14 mouse cellular contexts compared by ENCODE assay signal in the genomic region with DNA sequence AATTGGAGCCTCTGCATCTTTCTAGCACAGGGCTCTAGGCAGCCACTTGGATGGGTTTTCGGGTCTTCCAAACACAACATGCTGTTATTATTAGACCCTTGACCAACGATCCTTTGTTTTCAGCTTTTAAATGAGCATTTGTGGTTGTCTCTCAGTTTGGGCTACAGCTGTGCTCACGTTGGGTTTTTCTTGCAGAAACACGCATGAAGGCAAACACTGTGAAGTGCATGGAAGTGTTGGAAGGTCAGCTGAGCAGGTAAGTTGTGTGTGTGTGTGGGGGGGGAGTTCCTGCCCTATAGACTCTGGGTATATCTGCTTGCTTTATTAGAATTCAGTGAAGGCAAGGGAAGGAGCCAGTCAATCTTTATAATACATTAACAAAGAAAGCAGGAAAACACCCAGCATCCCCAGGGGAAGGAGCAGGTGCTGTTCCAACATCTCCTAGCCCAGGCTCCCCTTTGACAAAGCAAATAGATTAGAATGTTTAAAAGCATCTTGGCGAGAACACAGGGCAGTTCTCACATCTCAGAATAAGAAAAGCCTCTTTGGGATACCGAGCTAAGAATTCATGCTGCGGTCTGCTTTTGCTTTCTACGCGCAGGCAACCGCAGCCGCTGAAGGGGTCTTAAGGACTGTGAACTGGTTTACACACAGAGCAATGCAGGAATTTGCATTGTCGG.
DNase-seq lines count a peak whose midpoint lies in the region; ATAC-seq lines count a peak whose summit lies in the region.
"Had no signal": no experiment of that assay in that cellular context is flagged by ENCODE, and none has a peak within 500 bp of the region (broad histone marks: within the 10 kb centered on the region; RNA-seq: fewer than 3 reads in every experiment).

No protein-coding gene starts in this region.

- intact Hi-C loops in left cerebral cortex, postnatal 14 days (cut with DNase I), result no loop called here

- peak overlapping the region; percentile 2; the same call in 1 of the 2 replicates for H3K4me2 ChIP-seq in hindbrain, embryonic 11.5 days (replicated peaks; ENCODE audit: low read depth, low read length)
- peak overlapping the region; percentile 41 for H3K4me2 ChIP-seq in midbrain, embryonic 12.5 days (replicated peaks)
- no peak overlapping the region for H3K4me2 ChIP-seq in liver, embryonic 11.5 days

- WGBS in embryonic facial prominence, embryonic 10.5 days, result 22% methylated on average over 12 of the region's 12 CpGs
- 23% methylated on average over 12 of the region's 12 CpGs for WGBS in hindbrain, embryonic 11.5 days
- WGBS in midbrain, embryonic 12.5 days, result 20% methylated on average over 12 of the region's 12 CpGs
- 52% methylated on average over 12 of the region's 12 CpGs for WGBS in liver, embryonic 11.5 days

- peaks cover 45% of the 10 kb centered on the region for H3K4me1 ChIP-seq in embryonic facial prominence, embryonic 10.5 days
- H3K4me1 ChIP-seq in hindbrain, embryonic 11.5 days (replicated peaks; ENCODE audit: control insufficient read depth, insufficient read depth, low read length), result peaks cover 4% of the 10 kb centered on the region; the same call in 1 of the 2 replicates
- H3K4me1 ChIP-seq in midbrain, embryonic 12.5 days, result peaks cover 41% of the 10 kb centered on the region
- H3K4me1 ChIP-seq in liver, embryonic 11.5 days (replicated peaks; ENCODE audit: control insufficient read depth, insufficient read depth, low read length), result no peaks in the 10 kb centered on the region; the same call in 1 of the 2 replicates

- H3K36me3 ChIP-seq in embryonic facial prominence, embryonic 10.5 days (replicated peaks), result no peaks in the 10 kb centered on the region
- no peaks in the 10 kb centered on the region for H3K36me3 ChIP-seq in hindbrain, embryonic 11.5 days (ENCODE audit: control insufficient read depth, insufficient read depth, low read length)
- H3K36me3 ChIP-seq in midbrain, embryonic 12.5 days, result no peaks in the 10 kb centered on the region
- H3K36me3 ChIP-seq in liver, embryonic 11.5 days (ENCODE audit: control insufficient read depth, insufficient read depth, low read length), result no peaks in the 10 kb centered on the region
- H3K36me3 ChIP-seq: G1E had no signal

- peak; percentile 59 for DNase-seq in embryo, embryonic 10.5 days (ENCODE audit: low spot score)
- no peak for DNase-seq in embryo, embryonic 9.5 days (ENCODE audit: extremely low spot score)
- DNase-seq in embryonic facial prominence, embryonic 10.5 days (ENCODE audit: low spot score), result peak; percentile 37
- DNase-seq in hindbrain, embryonic 11.5 days (ENCODE audit: low spot score), result peak; percentile 60
- no peak for DNase-seq in liver, embryonic 11.5 days (ENCODE audit: low spot score)
- no peak for DNase-seq in left cerebral cortex, postnatal 14 days (ENCODE audit: low spot score in 2 of 2)
- no peak for DNase-seq in adipocyte (ENCODE audit: low spot score)
- DNase-seq: adrenal gland, adult 8-10 months; cerebellum, adult 9-10 months; heart, postnatal 14 days; kidney, postnatal 25 days had no signal

- ATAC-seq in hindbrain, embryonic 11.5 days (ENCODE audit: low FRiP score), result no peak
- ATAC-seq in midbrain, embryonic 12.5 days (ENCODE audit: low FRiP score, low read depth), result peak; percentile 67; the same call in 1 of the 2 replicates
- no peak for ATAC-seq in liver, embryonic 11.5 days (replicated peaks; ENCODE audit: low FRiP score)

- peak overlapping the region; percentile 40 for H3K4me3 ChIP-seq in embryonic facial prominence, embryonic 10.5 days
- H3K4me3 ChIP-seq in hindbrain, embryonic 11.5 days (ENCODE audit: low read depth, low read length), result no peak overlapping the region
- no peak overlapping the region for H3K4me3 ChIP-seq in midbrain, embryonic 12.5 days
- H3K4me3 ChIP-seq in liver, embryonic 11.5 days (ENCODE audit: low read depth, low read length), result no peak overlapping the region

- H3K27me3 ChIP-seq in embryonic facial prominence, embryonic 10.5 days (replicated peaks; ENCODE audit: low read depth, poor library complexity, severe bottlenecking), result peaks cover 51% of the 10 kb centered on the region
- no peaks in the 10 kb centered on the region for H3K27me3 ChIP-seq in hindbrain, embryonic 11.5 days (ENCODE audit: control insufficient read depth, insufficient read depth, low read length)
- H3K27me3 ChIP-seq in midbrain, embryonic 12.5 days, result peaks cover 34% of the 10 kb centered on the region
- no peaks in the 10 kb centered on the region for H3K27me3 ChIP-seq in liver, embryonic 11.5 days (replicated peaks; ENCODE audit: control insufficient read depth, insufficient read depth, low read length)

- no peaks in the 10 kb centered on the region for H3K9me3 ChIP-seq in embryonic facial prominence, embryonic 10.5 days
- H3K9me3 ChIP-seq in hindbrain, embryonic 11.5 days (ENCODE audit: control insufficient read depth, low read length), result no peaks in the 10 kb centered on the region
- no peaks in the 10 kb centered on the region for H3K9me3 ChIP-seq in midbrain, embryonic 12.5 days
- no peaks in the 10 kb centered on the region for H3K9me3 ChIP-seq in liver, embryonic 11.5 days (ENCODE audit: control insufficient read depth, low read length)

- H3K9ac ChIP-seq in hindbrain, embryonic 11.5 days (ENCODE audit: low read depth, low read length), result peak overlapping the region; percentile 24; the same call in 1 of the 2 replicates
- H3K9ac ChIP-seq in midbrain, embryonic 12.5 days (replicated peaks), result no peak overlapping the region
- no peak overlapping the region for H3K9ac ChIP-seq in liver, embryonic 11.5 days (ENCODE audit: low read depth, low read length)
- H3K9ac ChIP-seq: liver, embryonic 14.5 days had no signal

- H3K27ac ChIP-seq in embryonic facial prominence, embryonic 10.5 days (replicated peaks), result peak overlapping the region; percentile 81
- H3K27ac ChIP-seq in hindbrain, embryonic 11.5 days (ENCODE audit: low read depth, low read length), result peak overlapping the region; percentile 82
- H3K27ac ChIP-seq in midbrain, embryonic 12.5 days (replicated peaks), result peak overlapping the region; percentile 87
- H3K27ac ChIP-seq in liver, embryonic 11.5 days (ENCODE audit: low read depth, low read length), result no peak overlapping the region
- H3K27ac ChIP-seq: liver, embryonic 14.5 days had no signal

Comparison
In these comparisons a context has a peak if more than half of its experiments do, and no peak if none do; other contexts are left out.
1. DNase-seq: peak in embryo, embryonic 10.5 days (single experiment), embryonic facial prominence, embryonic 10.5 days (single experiment) and hindbrain, embryonic 11.5 days (single experiment); none in embryo, embryonic 9.5 days (single experiment), liver, embryonic 11.5 days (single experiment), left cerebral cortex, postnatal 14 days (0 of 2) and adipocyte (single experiment).